ENCODE assay signal across 8 mouse cellular contexts in genomic region chr11:69062761-69063224, GRCm38 (mm10). TPM values are rescaled to one million over a fixed set of nuclear protein-coding genes. Genes with fewer than 3 reads are reported as not detected.
DNase-seq lines count a peak whose midpoint lies in the region; ATAC-seq and TF ChIP-seq lines count a peak whose summit lies in the region.

No protein-coding gene starts in this region.

- H3K36me3 ChIP-seq in embryonic facial prominence, embryonic 11.5 days (replicated peaks; ENCODE audit: control insufficient read depth, insufficient read depth, low read depth, low read length), result no peaks in the 10 kb centered on the region
- no peaks in the 10 kb centered on the region for H3K36me3 ChIP-seq in heart, adult 2 months (ENCODE audit: control insufficient read depth, insufficient read depth, low read length)
- no peaks in the 10 kb centered on the region for H3K36me3 ChIP-seq in limb, embryonic 14.5 days (ENCODE audit: control insufficient read depth, insufficient read depth, low read length)
- H3K36me3 ChIP-seq in midbrain, embryonic 16.5 days (ENCODE audit: control insufficient read depth, insufficient read depth, low read length), result no peaks in the 10 kb centered on the region
- no peaks in the 10 kb centered on the region for H3K36me3 ChIP-seq in spleen, adult 2 months (ENCODE audit: control insufficient read depth, insufficient read depth, low read length)

- intact Hi-C loops in heart, adult 2 months (cut with DNase I), result loop anchor here (1.0 to 10.0 kb wide), 4 partner anchors 21 to 262 kb away; partner anchors contain the start of genes Cntrob, Kcnab3 and Trappc1

- H3K9ac ChIP-seq in embryonic facial prominence, embryonic 11.5 days (replicated peaks; ENCODE audit: low read length), result no peak overlapping the region
- peak overlapping the region; percentile 73 for H3K9ac ChIP-seq in heart, adult 2 months (ENCODE audit: low read depth, low read length)
- H3K9ac ChIP-seq in limb, embryonic 14.5 days (ENCODE audit: low read depth, low read length, severe bottlenecking), result peak overlapping the region; percentile 52; the same call in 1 of the 2 replicates
- no peak overlapping the region for H3K9ac ChIP-seq in midbrain, embryonic 16.5 days (ENCODE audit: low read depth, low read length)

- under 1% methylated on average over 19 of the region's 19 CpGs for WGBS in embryonic facial prominence, embryonic 11.5 days
- WGBS in heart, adult 2 months, result under 1% methylated on average over 19 of the region's 19 CpGs
- under 1% methylated on average over 19 of the region's 19 CpGs for WGBS in limb, embryonic 14.5 days
- WGBS in midbrain, embryonic 16.5 days, result under 1% methylated on average over 19 of the region's 19 CpGs
- WGBS in spleen, adult 2 months, result under 1% methylated on average over 19 of the region's 19 CpGs

- ATAC-seq in cerebellum, adult (ENCODE audit: insufficient number of reproducible peaks, low FRiP score, low TSS enrichment), result no peak
- ATAC-seq in embryonic facial prominence, embryonic 11.5 days (replicated peaks; ENCODE audit: insufficient number of reproducible peaks, low FRiP score, low TSS enrichment, low read depth), result peak; percentile 57
- ATAC-seq in limb, embryonic 14.5 days (ENCODE audit: low FRiP score, low read depth), result peak; percentile 65
- peak; percentile 49; the same call in 1 of the 2 replicates for ATAC-seq in midbrain, embryonic 16.5 days

- peak overlapping the region; percentile 44 for H3K4me2 ChIP-seq in embryonic facial prominence, embryonic 11.5 days (ENCODE audit: low read depth, low read length)
- H3K4me2 ChIP-seq in limb, embryonic 14.5 days (replicated peaks; ENCODE audit: low read depth, low read length, severe bottlenecking), result peak overlapping the region; percentile 87
- peak overlapping the region; percentile 70 for H3K4me2 ChIP-seq in midbrain, embryonic 16.5 days (ENCODE audit: low read length)

- peak; percentile 96 for TF ChIP-seq EP300 in heart, adult 2 months (IDR thresholded peaks at IDR 0.05; ENCODE audit: insufficient read depth, low read depth, low read length)

- no peaks in the 10 kb centered on the region for H3K27me3 ChIP-seq in embryonic facial prominence, embryonic 11.5 days (ENCODE audit: control insufficient read depth, insufficient read depth, low read length)
- no peaks in the 10 kb centered on the region for H3K27me3 ChIP-seq in heart, adult 2 months (ENCODE audit: control insufficient read depth, insufficient read depth, low read length)
- no peaks in the 10 kb centered on the region for H3K27me3 ChIP-seq in limb, embryonic 14.5 days (ENCODE audit: control insufficient read depth, insufficient read depth, low read length)
- H3K27me3 ChIP-seq in midbrain, embryonic 16.5 days (ENCODE audit: control insufficient read depth, insufficient read depth, low read depth, low read length), result no peaks in the 10 kb centered on the region
- H3K27me3 ChIP-seq in spleen, adult 2 months (ENCODE audit: control insufficient read depth, insufficient read depth, low read length), result no peaks in the 10 kb centered on the region

- DNase-seq in cerebellum, adult 11 months, result peak; percentile 92
- peak; percentile 96 for DNase-seq in embryonic facial prominence, embryonic 11.5 days (ENCODE audit: low spot score)
- DNase-seq in heart, adult 2 months, result peak; percentile 93 to 97
- peak; percentile 94 to 99 for DNase-seq in kidney, adult 8-10 months
- DNase-seq in limb, embryonic 14.5 days (ENCODE audit: low spot score), result peak; percentile 97
- peak; percentile 86 to 89 for DNase-seq in spleen, adult 2 months (ENCODE audit: low read depth in 1 of 2, low spot score in 2 of 2)

- no peaks in the 10 kb centered on the region for H3K9me3 ChIP-seq in embryonic facial prominence, embryonic 11.5 days (replicated peaks; ENCODE audit: control insufficient read depth, low read length)
- H3K9me3 ChIP-seq in limb, embryonic 14.5 days (ENCODE audit: control insufficient read depth, low read length), result no peaks in the 10 kb centered on the region
- H3K9me3 ChIP-seq in midbrain, embryonic 16.5 days (replicated peaks; ENCODE audit: control insufficient read depth, low read length, poor library complexity, severe bottlenecking), result no peaks in the 10 kb centered on the region

- no peaks in the 10 kb centered on the region for H3K79me2 ChIP-seq in heart, adult 2 months (replicated peaks; ENCODE audit: control insufficient read depth, insufficient read depth, low read length)

- no peaks in the 10 kb centered on the region for H3K4me1 ChIP-seq in embryonic facial prominence, embryonic 11.5 days (ENCODE audit: control insufficient read depth, insufficient read depth, low read length)
- peaks cover 13% of the 10 kb centered on the region for H3K4me1 ChIP-seq in heart, adult 2 months (ENCODE audit: control insufficient read depth, insufficient read depth, low read length)
- peaks cover 23% of the 10 kb centered on the region for H3K4me1 ChIP-seq in limb, embryonic 14.5 days (ENCODE audit: control insufficient read depth, insufficient read depth, low read length)
- H3K4me1 ChIP-seq in midbrain, embryonic 16.5 days (ENCODE audit: control insufficient read depth, insufficient read depth, low read length), result peaks cover 36% of the 10 kb centered on the region
- peaks cover 10% of the 10 kb centered on the region for H3K4me1 ChIP-seq in spleen, adult 2 months (ENCODE audit: control insufficient read depth, insufficient read depth, insufficient read length)

- H3K27ac ChIP-seq in embryonic facial prominence, embryonic 11.5 days (replicated peaks; ENCODE audit: low read depth, low read length), result no peak overlapping the region
- H3K27ac ChIP-seq in heart, adult 2 months, result peak overlapping the region; percentile 83
- H3K27ac ChIP-seq in limb, embryonic 14.5 days (replicated peaks; ENCODE audit: low read depth, low read length), result peak overlapping the region; percentile 82
- H3K27ac ChIP-seq in midbrain, embryonic 16.5 days (ENCODE audit: low read length), result peak overlapping the region; percentile 68
- peak overlapping the region; percentile 67 for H3K27ac ChIP-seq in spleen, adult 2 months (ENCODE audit: insufficient read depth, low read length)

- TF ChIP-seq CTCF in heart, adult 2 months (IDR thresholded peaks at IDR 0.05), result no peak
- no peak for TF ChIP-seq CTCF in spleen, adult 2 months (IDR thresholded peaks at IDR 0.05; ENCODE audit: extremely low read depth, insufficient read depth, insufficient read length, insufficient replicate concordance)

- TF ChIP-seq POLR2A in heart, adult 2 months (IDR thresholded peaks at IDR 0.05; ENCODE audit: insufficient read depth, low read depth, low read length), result peak; percentile 40
- no peak for TF ChIP-seq POLR2A in limb, embryonic 14.5 days (IDR thresholded peaks at IDR 0.05; ENCODE audit: borderline replicate concordance, extremely low read depth, insufficient read depth, insufficient read length)
- TF ChIP-seq POLR2A in spleen, adult 2 months (IDR thresholded peaks at IDR 0.05; ENCODE audit: low read depth, low read length), result no peak

- peak overlapping the region; percentile 69 for H3K4me3 ChIP-seq in embryonic facial prominence, embryonic 11.5 days (ENCODE audit: low read depth, low read length)
- peak overlapping the region; percentile 73 for H3K4me3 ChIP-seq in heart, adult 2 months
- H3K4me3 ChIP-seq in limb, embryonic 14.5 days (replicated peaks; ENCODE audit: low read length), result peak overlapping the region; percentile 46
- peak overlapping the region; percentile 63 for H3K4me3 ChIP-seq in midbrain, embryonic 16.5 days (ENCODE audit: low read depth, low read length)
- H3K4me3 ChIP-seq in spleen, adult 2 months (ENCODE audit: extremely low read depth, insufficient read depth, insufficient read length), result peak overlapping the region; percentile 82

RNA-seq across cellular contexts. Expression of gene Borcs6, which starts 3.3 kb away (rescaled TPM):
- 6.4 and 7.7 TPM in 2 replicates for polyA plus RNA-seq in embryonic facial prominence, embryonic 11.5 days (2014; fragmentation: Nextera tagmentation; extraction: Ambion mirVana)
- 10 to 100 TPM; 15.3 to 17.8 TPM for total RNA-seq in heart, adult 2 months (2021)
- 13.0 and 14.2 TPM in 2 replicates for polyA plus RNA-seq in heart, adult 2 months (2012; rRNA removed)
- polyA plus RNA-seq in limb, embryonic 14.5 days (2012; rRNA removed), result 15.2 and 15.6 TPM in 2 replicates
- polyA plus RNA-seq in limb, embryonic 14.5 days (2014; fragmentation: Nextera tagmentation; extraction: Ambion mirVana), result 12.3 and 13.9 TPM in 2 replicates
- 15.7 and 20.4 TPM in 2 replicates for polyA plus RNA-seq in midbrain, embryonic 16.5 days (2015; fragmentation: Nextera tagmentation; extraction: Ambion mirVana)
- 16.7 and 23.7 TPM in 2 replicates for polyA plus RNA-seq in spleen, adult 2 months (2012; rRNA removed)

RNA-seq across cellular contexts. Expression of gene Tmem107, which starts 7.8 kb away (rescaled TPM):
- polyA plus RNA-seq in embryonic facial prominence, embryonic 11.5 days (2014; fragmentation: Nextera tagmentation; extraction: Ambion mirVana), result 40.4 and 43.1 TPM in 2 replicates
- 1 to 10 TPM; 5.6 to 6.6 TPM for total RNA-seq in heart, adult 2 months (2021)
- 15.9 and 26.1 TPM in 2 replicates for polyA plus RNA-seq in heart, adult 2 months (2012; rRNA removed)
- polyA plus RNA-seq in limb, embryonic 14.5 days (2012; rRNA removed), result 47.8 and 71.0 TPM in 2 replicates
- 54.4 and 55.2 TPM in 2 replicates for polyA plus RNA-seq in limb, embryonic 14.5 days (2014; fragmentation: Nextera tagmentation; extraction: Ambion mirVana)
- 41.2 and 44.0 TPM in 2 replicates for polyA plus RNA-seq in midbrain, embryonic 16.5 days (2015; fragmentation: Nextera tagmentation; extraction: Ambion mirVana)
- polyA plus RNA-seq in spleen, adult 2 months (2012; rRNA removed), result 7.0 and 14.6 TPM in 2 replicates

RNA-seq across cellular contexts. Expression of gene Aurkb, which starts 17.3 kb away (rescaled TPM):
- 162 and 175 TPM in 2 replicates for polyA plus RNA-seq in embryonic facial prominence, embryonic 11.5 days (2014; fragmentation: Nextera tagmentation; extraction: Ambion mirVana)
- under 1 TPM; 0.21 to 0.59 TPM for total RNA-seq in heart, adult 2 months (2021)
- polyA plus RNA-seq in heart, adult 2 months (2012; rRNA removed), result 0.61 and 1.1 TPM in 2 replicates
- polyA plus RNA-seq in limb, embryonic 14.5 days (2012; rRNA removed), result 124 and 144 TPM in 2 replicates
- 109 and 116 TPM in 2 replicates for polyA plus RNA-seq in limb, embryonic 14.5 days (2014; fragmentation: Nextera tagmentation; extraction: Ambion mirVana)
- polyA plus RNA-seq in midbrain, embryonic 16.5 days (2015; fragmentation: Nextera tagmentation; extraction: Ambion mirVana), result 12.6 and 15.4 TPM in 2 replicates
- polyA plus RNA-seq in spleen, adult 2 months (2012; rRNA removed), result 41.4 and 42.9 TPM in 2 replicates

RNA-seq across cellular contexts. Expression of gene Vamp2, which starts 25.5 kb away (rescaled TPM):
- polyA plus RNA-seq in embryonic facial prominence, embryonic 11.5 days (2014; fragmentation: Nextera tagmentation; extraction: Ambion mirVana), result 48.8 and 61.9 TPM in 2 replicates
- 10 to 100 TPM; 63.4 to 70.8 TPM for total RNA-seq in heart, adult 2 months (2021)
- polyA plus RNA-seq in heart, adult 2 months (2012; rRNA removed), result 83.0 and 90.0 TPM in 2 replicates
- polyA plus RNA-seq in limb, embryonic 14.5 days (2012; rRNA removed), result 199 and 224 TPM in 2 replicates
- 89.8 and 98.1 TPM in 2 replicates for polyA plus RNA-seq in limb, embryonic 14.5 days (2014; fragmentation: Nextera tagmentation; extraction: Ambion mirVana)
- 335 and 438 TPM in 2 replicates for polyA plus RNA-seq in midbrain, embryonic 16.5 days (2015; fragmentation: Nextera tagmentation; extraction: Ambion mirVana)
- polyA plus RNA-seq in spleen, adult 2 months (2012; rRNA removed), result 94.2 and 95.7 TPM in 2 replicates

RNA-seq across cellular contexts. Expression of gene Per1, which starts 32.2 kb away (rescaled TPM):
- 5.5 and 6.5 TPM in 2 replicates for polyA plus RNA-seq in embryonic facial prominence, embryonic 11.5 days (2014; fragmentation: Nextera tagmentation; extraction: Ambion mirVana)
- 10 to 100 TPM; 44.4 to 79.8 TPM for total RNA-seq in heart, adult 2 months (2021)
- polyA plus RNA-seq in heart, adult 2 months (2012; rRNA removed), result 18.0 and 36.4 TPM in 2 replicates
- polyA plus RNA-seq in limb, embryonic 14.5 days (2012; rRNA removed), result 19.3 and 25.4 TPM in 2 replicates
- polyA plus RNA-seq in limb, embryonic 14.5 days (2014; fragmentation: Nextera tagmentation; extraction: Ambion mirVana), result 16.0 and 22.5 TPM in 2 replicates
- 12.4 TPM in 2 replicates for polyA plus RNA-seq in midbrain, embryonic 16.5 days (2015; fragmentation: Nextera tagmentation; extraction: Ambion mirVana)
- polyA plus RNA-seq in spleen, adult 2 months (2012; rRNA removed), result 23.3 and 25.7 TPM in 2 replicates

Comparison
In these comparisons a context has a peak if more than half of its experiments do, and no peak if none do; other contexts are left out.
1. H3K9ac ChIP-seq: peak in heart, adult 2 months (single experiment) and limb, embryonic 14.5 days (single experiment); none in embryonic facial prominence, embryonic 11.5 days (single experiment) and midbrain, embryonic 16.5 days (single experiment).
2. Peak in every context shown above with its lines, with median percentiles within 50 percentile points of each other: DNase-seq, H3K4me2 ChIP-seq and H3K4me3 ChIP-seq.